Mouse (Mus musculus): Measurements from ENCODE around the gene Oscar.

DNA sequence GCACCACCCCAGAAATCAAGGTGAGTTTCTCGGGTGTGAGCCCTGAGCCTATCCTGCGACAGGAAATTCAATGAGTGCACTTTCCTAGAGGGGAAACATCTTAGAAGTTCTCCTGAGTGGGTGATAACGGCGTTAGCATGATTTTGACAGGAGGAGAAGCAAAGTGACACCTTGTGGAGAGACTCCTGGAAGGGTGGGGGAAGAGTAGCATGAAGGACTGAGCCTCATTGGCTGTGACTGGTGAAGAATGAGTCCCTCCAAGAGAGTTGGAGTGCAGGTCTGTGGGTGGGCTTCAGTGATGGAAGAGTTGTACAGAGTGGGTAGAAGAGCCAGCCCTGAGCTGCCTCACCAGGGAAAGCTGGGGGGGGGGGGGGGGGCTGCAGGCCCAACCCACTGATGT is 41.0 kb upstream of the Oscar start:
- TF ChIP-seq CTCF (IDR thresholded peaks at IDR 0.05; ENCODE audit: borderline replicate concordance, insufficient read depth, low read length) (no peak), POLR2A (IDR thresholded peaks at IDR 0.05; ENCODE audit: low read depth, low read length) (no peak)

Data from embryonic fibroblast, embryonic 13.5 days (primary cell).